Mouse (Mus musculus) right cerebral cortex, adult 2 months (tissue): ENCODE results near the gene Sp7.

Experiments used
- DNase-seq, 2 experiments: peaks; one replicate each; pipeline ENCODE4 v3.0.0; 2021 to 2022; ENCODE audit warnings: low spot score in 2 of 2

Sp7 gene

DNA sequence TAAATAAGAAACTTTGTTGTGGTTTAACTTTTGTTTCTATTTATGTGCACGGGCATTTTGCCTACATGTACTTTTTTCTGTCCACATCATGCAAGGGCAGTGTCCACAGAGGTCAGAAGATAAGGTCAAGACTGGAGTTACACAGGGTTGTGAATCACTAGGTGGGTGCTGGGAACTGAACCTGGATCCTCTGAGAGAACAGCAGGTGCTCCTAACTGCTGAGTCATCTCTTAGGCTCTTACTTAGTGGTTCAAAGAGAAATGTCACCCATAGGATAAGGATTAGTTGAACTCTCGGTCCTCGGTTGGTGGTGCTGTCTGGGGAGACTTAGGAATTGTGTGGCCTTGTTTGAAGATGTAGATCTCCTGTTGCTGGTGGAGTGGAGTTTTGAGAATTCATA, 22.0 kb upstream of the Sp7 start:
- DNase-seq, result no peak

DNA sequence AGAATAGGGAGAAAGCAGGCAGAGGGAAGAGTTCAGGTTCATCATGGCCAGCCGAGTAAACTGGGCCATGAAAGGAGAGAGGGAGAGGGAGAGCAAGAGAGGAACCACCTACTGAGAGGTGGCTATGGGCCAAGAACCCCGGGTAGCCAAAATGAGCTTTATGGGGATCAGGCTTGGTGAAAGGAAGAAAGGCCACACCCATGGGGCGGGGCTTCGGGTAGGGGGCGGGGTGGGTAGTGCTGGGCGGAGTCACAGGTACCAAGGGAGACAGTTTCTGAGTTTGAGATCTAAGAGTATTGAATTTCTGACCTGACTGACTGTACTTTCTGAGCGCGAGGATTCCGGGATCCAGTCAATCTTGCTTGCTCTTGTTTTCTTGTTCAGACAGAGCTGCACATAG, 19.7 kb upstream of the Sp7 start:
- no peak for DNase-seq

DNA sequence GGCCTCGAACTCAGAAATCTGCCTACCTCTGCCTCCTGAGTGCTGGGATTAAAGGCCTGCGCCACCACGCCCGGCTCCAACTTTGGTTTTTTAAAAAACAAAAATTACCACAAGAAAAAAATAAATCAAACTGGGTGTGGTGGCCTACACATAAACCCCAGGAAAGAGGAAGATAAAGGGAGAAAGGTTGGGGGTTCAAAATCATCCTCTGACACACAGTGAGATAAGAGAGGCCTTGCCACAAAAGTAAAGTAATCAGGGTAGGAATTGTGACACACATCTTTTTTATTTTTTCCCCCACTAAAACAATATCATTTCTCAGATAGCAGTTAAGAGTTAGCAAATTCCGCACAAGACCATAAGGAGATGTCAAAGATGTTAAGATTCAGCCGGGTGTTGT, 16.7 kb upstream of the Sp7 start:
- no peak for DNase-seq

DNA sequence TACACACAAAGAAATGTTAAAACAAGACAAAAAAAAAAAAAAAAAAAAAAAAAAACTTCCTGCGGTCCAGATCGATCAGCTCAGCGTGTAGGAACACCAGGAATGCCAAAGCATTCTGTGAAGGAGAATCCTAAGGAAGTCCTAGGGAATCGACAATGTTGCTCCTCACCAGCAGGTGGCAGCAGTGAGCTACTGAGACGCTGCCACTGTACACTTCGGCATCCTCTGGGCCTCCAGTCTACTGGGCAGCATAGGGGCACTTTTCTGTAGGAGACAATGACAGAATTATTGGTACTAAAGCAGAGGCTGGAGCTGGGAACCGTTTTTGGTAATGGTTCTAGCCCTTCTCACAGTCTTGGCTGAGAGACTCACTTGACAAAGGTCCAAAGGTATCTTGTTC, 14.6 kb upstream of the Sp7 start:
- DNase-seq, result peak; percentile 86 to 88

DNA sequence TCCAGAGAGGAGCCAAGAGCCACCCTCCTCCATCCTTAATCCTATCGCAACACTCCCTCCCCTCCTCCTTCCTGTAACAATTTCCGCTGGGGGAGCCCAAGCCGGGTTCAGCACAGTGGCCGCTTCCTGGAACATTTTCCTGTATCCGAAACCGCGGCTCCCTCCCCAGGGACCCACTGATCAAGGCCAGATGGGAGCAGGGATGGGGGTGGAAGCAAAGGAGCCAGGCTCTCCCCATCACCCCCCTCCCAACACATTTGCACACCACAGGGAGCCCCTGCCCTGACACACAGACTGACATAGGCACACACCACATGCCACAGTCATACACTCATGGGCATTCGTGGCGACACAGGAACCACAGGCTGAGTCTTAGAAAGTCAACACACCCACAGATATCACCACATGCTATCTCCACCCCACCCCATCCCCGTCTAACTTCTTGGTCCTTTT, 10.9 kb upstream of the Sp7 start:
- DNase-seq, result no peak

DNA sequence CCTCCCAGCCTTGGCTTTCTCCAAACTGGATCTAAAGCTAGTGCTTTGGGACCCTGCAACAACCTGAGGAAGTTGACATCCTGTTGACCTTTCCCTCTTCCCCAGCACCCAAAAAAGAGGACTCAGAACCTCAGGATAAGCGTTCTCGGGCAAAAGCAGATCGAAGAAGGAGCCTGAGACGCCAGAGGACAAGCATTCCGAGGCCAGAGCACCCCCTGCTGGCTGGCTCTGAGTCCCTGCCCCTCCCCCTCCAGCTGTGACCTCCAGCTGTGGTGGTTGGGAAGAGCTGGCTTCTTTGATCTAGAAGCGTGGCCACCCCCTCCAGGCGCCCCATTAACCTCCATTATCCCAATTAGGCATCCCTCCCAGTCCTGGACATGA, 10.2 kb upstream of the Sp7 start:
- DNase-seq, result peak; percentile 69 to 83

DNA sequence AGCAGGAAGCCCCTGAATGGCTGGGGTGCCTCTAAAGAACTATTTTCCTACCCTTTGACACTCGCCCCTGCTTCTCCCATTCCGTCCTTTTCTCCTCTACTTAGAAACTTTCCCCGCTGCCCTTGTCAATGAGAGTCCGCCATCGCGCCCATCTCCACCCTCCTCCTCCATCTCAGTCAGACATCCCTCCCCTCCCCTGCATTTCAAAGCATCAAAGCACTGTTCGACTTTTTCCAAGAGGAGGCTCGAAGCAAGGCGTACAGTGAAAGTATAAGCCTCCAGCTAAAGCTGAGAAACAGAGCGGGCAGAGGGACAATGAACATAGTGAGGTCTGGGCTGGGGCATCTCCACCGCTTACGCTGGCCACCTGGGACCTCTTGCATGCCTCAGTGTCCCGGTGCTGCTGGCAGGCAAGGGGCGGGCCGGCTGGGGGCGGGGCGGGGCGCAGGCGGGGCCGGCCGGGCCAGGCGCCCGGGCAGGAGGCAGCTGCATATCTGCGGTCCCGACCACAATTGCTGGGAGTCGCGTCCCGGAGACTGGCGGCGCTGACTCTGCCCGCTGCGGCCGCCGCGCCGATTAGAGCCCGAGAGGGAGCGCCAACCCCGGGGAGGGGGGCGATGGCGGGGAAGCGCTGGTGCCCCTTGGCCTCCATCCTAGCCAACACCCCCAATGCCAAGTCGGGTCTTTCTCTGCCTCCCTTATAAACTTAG, 9.6 kb upstream of the Sp7 start:
- peak; percentile 10 to 31 for DNase-seq

DNA sequence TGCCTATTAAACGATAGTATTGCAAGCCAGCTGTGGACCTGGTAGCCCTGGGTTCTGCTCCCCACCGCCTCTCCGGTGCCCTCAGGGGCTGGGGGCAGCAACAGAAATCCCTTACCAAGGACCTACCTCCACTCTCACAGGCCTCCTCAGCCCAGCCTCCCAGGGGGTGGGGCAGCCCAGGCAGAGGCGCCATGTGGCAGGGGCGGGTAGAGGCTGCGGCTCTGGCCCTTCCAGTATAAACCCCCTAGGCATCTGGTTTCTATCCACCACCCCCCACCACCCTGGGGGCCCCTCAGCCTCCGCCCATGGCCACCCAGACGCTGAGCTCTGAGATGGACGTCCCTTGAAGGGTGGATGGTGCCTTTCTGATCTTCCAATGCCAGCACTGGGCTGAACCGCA, 3.7 kb upstream of the Sp7 start:
- no peak for DNase-seq

DNA sequence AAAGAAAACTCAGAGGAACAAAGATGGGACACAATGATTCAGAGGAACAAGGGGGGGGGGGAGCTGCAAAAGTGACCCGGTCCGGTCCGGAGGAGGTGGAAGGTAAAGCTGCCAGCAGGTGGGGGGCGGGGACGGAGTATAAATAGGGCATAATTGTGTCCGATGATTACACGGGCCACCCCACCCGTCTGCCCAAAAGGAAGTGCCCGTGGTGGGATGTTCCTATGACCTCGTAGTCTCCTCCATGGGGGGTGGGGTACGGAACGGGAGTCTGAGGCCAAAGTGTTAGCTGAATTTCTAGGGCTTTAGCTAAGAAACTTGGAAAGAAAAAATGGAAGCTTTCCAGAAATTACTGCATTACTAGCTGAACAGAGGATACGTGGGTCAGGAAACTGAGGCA, 3.0 kb upstream of the Sp7 start:
- no peak for DNase-seq

DNA sequence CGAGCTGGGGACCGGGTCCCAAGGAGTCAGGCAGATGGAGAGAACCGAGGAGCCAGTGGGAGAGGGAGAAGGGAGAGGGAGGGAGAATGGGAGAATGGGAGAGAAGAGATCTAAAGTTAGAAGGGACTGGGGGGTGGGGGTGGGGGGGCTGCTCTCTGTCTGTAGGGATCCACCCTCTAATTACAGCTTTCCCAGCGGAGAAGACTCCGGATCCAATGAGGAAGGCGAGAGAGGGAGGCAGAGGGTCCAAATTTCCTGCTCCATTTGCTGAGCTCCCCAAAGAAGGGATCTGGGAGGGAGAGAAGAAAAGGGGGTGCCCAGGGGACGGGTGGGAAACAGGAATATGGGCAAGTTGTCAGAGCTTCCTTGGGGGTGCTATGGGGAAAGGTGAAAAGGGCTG, 744 bp downstream of the Sp7 start:
- DNase-seq, result no peak

DNA sequence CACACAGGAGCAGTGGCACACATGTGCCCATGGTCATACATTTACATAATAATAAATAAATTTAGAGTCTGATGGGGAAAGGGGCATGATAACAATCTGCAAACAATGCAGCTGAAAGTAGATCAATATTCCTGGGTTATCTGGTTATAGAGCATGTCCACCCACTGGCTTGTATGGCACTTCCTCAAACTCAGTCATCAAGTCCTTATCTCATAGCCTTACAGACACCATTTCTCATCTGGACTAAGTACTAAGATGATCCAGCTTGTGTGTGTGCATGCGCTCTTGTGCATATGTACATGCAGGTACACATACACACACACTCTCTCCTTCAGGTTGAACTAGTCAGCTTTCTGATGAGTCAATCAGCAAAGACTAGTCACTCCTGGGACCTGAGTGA, 2.3 kb downstream of the Sp7 start:
- DNase-seq, result no peak

DNA sequence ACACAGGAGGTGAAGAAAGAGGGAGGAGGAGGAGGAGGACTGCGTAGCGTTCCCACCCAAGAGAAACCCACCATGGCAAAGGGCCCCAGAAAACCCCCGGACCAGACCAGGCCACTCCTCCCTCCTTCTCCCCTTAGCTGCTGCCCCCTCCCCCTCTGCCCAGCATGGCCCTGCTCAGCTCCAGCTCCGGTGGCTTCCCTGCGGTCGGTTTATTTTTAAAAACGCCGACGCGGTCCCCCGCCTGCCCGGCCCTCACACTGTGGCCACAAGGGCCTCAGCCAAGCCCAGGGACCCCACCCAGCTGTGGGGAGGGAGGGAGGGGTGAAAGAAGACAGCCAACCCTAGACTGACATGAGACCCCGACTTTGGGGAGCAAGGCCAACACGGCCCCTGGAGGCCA, 4.3 kb downstream of the Sp7 start:
- DNase-seq, result no peak

DNA sequence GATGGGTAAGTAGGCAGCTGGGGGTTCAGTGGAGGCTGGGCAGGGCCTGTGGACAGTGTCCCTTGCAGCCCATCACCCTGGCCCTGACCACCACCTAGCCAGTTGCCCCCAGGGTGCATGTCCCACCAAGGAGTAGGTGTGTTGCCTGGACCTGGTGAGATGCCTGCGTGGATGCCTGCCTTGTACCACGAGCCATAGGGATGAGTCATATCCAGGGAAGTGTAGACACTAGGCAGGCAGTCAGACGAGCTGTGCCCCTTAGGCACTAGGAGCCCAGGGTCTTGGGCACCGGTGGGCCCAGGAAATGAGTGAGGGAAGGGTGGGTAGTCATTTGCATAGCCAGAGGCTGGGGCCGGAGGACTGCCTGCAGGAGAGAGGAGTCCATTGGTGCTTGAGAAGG, 8.1 kb downstream of the Sp7 start:
- no peak for DNase-seq

DNA sequence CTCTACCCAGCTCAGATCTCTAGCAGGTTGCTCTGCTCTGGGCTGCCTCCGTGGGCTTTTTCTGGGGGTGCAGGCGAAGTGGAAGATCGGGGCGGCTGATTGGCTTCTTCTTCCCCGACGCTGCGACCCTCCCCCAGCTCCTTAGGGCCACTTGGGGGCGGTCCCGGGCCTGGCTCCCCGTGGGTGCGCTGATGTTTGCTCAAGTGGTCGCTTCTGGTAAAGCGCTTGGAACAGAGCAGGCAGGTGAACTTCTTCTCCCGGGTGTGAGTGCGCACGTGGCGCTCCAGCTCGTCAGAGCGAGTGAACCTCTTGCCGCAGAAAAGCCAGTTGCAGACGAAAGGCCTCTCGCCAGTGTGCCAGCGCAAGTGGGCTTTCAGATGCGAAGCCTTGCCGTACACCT, 8.9 kb downstream of the Sp7 start:
- DNase-seq, result no peak

DNA sequence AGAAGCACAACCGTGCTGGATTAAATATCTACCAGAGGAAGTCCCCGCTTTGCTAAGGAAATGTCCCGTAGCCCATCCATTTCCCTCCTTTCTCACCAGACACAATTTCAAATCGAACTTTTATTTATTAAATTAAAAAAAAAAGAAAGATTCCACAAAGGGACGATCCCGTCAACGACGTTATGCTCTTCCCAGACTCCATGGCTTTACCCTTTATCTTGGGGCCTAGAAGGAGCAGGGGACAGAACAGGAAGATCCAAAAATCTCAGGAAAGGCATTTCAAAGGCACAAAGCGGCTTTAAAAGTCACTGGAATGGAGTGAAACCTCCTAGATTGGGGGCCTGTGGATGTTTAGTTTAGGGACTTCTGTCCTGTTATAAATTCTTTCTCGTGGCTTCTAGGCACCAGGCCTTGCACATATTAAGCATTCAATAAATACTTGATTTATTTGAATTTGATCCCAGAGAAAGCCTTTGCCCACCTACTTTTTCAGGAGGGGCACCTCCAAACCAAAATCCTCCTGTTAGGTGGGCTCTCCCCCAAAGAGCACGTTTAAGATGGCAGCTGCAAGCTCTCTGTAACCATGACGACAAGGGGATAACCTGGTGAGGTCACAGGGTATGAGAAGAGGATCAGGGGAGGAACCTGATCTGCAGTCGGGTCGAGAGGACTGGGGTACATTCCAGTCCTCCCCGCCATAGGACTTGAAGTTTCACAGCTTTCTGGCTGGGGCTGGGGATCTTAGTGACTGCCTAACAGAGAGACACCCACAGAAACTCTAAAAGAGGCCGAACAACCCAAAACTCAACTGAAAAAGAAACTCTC, 10.3 kb downstream of the Sp7 start:
- no peak for DNase-seq

DNA sequence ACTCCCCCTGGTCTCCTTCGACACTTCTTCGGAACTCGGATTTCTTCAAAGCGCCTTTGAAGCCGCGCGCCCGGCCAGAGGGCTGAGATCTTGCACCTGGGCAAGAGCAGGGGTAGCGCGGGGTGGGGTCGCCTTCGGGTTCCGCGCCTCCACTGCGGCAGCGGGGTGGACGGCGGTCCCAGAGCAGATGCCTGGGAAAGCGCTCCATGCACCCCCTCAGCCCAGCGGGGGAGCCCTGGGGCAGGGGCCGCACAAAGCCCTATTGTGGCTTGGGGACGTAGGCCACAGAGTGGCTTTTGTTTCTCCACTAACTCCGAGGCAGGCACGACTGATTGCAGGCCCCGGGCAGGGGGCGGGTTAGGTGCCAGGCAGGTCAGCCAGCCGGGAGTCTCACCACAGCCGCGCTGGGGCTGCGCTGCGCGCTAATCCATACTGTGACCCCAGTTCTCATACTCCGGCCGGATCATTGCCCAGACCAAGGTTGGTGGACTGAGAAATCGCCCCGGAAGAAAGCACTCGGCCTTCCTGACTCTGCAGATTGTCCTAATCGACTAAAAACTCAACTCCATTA, 11.0 kb downstream of the Sp7 start:
- DNase-seq, result peak in 1 of 2 experiments; percentile 17

DNA sequence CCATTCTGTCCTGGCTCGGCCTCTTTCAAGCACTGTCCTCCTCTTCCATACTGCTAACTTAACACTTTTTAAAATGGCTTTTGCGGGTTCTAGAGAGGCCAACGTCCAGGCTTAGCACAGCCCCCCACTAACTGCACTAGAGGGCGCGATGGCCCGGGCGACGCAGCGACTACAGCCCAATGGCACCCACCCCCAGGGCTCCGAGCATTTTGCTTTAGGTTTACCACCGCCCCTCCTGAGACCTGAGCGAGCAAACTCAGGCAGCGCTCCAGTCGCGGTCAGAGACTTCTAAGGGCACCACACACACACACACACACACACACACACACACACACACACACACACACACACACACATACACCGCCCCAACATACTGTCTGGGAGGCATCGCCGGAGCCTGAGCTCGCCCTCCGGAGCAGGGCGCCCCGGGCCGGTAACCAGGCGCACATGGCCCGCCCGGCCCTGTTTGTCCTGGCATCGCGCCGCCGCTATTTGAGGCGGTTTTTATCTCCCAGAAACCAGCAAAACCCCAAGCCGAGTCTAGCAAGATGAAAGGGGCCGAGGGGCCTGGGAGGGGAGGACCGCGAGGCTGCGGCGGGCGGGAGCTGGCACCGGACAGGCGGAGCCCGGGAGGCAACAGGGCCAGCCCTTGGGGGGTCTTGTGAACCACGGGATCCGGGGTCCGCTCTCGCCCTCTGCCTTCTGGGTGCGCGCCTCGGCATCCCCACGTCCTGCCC, 11.7 kb downstream of the Sp7 start:
- peak in 1 of 2 experiments; percentile 28 for DNase-seq

DNA sequence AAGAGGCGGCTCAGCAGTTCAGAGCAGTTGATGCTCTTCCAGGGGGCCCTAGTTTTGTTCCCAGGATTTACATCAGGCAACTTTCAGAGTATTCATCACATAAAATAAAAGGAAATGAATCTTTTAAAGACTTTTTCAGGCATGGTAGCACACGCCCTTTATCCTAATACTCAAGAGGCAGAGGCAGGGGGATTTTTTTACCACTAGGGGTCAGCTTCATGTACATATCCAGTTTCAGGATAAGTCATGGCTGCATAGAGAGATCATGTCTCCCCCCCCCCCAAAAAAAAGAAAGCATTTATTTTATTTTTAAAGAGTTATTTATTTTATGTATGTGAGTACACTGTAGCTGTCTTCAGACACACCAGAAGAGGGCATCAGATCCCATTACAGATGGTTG, 13.0 kb downstream of the Sp7 start:
- no peak for DNase-seq

DNA sequence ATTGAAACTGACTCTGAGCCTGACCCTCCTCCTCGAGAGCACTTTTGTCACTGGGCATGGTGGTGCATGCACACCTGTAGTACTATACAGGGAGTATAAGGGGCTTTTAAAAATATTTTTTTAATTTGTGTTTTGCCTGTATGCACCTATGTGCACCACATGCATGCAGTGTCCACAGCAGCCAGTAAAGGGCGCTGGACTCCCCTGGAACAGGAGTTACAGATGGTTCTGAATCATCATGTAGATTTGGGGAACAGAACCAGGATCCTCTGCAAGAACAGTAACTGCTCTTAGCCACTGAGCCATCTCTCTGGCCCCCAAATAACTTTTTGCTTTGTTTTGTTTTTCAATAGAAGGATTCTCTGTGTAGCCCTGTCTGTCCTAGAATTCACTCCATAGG, 14.8 kb downstream of the Sp7 start:
- no peak for DNase-seq

DNA sequence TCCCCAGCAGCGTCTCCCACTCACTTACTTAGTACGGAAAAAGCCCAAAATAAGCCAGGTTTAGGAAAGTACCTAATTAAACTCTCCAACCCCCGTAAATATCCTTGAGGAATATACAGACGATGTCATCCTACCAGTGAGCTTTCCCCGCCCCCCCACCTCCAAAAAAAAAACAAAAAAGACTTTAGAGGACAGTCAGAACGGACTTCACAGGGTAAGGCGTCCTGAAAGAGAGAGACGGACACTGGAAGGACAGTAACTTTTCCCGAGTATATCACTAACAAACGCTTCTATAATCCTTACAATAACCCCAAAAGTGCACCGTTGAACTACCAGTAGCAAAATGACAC, 16.1 kb downstream of the Sp7 start:
- DNase-seq, result no peak

DNA sequence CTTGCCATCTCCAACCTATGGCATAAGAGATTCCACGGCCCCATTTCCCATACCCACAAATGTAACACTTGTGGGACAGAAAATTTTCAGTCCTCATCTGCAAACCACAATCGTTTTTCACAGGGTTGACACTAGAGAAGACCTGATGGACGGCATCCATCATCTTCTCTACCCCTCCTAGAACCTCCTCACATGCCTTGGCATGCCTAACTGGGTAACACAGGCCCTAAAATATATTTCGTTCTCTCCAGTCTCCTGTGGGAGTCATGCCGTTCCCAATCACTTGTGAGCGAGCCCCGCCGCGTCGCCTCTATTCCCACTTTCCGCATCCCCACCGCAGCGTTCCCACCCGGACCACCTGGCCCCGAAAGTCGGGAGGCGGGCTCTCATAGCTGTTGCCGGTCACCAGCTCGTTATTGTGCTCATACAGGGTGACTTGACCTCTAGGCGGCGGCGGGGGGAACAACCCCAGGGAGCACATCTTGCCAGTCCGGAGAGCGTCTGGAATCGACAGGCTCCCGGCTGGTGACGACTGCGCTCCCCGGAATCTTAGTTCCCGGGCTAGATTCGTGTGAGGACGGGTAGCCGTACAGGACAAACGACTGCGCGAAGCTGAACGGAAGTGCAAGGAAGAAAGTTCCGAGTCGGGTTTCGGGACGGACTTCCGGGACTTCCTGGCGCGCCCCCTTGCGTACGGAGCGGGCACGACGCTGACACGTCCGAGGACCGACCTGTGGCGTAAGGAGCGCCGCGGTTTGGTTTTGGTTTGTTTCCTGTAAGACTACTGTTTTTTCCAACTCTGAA, 16.6 kb downstream of the Sp7 start, which contains the start of gene Aaas:
Gene Aaas, minus strand, starts transcription at position 634 of the 804 bp plus-strand sequence.
- DNase-seq, result peak; percentile 93 to 95

DNA sequence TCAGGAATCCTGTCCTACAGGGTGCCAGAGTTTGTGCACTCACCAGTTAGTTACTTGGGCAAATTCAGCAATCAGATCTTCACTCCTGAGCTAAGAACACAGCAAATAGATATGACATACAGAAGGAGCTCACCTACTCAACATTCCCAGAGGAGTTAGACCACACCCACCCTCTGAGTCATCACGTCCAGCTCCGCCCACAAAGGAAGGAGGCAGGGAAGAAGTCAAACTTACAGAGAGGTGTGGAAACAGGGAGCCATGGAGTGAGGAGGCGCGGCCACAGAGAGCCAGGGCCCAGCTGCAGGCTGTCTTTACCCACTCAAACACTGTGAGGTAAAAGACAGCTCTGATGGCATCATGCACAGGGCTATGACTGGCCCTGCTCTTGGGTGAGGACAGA, 20.5 kb downstream of the Sp7 start:
- DNase-seq, result no peak
